Mouse (Mus musculus): Measurements from ENCODE around the gene AA467197.

- TF ChIP-seq HCFC1 (IDR thresholded peaks at IDR 0.05; ENCODE audit: borderline replicate concordance, insufficient read depth, low read length) (no peak), ZNF384 (IDR thresholded peaks at IDR 0.05; ENCODE audit: low read depth, low read length) (no peak), MAFK (IDR thresholded peaks at IDR 0.05; ENCODE audit: insufficient read depth, low read depth, low read length) (no peak), ZC3H11A (IDR thresholded peaks at IDR 0.05; ENCODE audit: borderline replicate concordance, low read depth, low read length) (no peak), CHD2 (IDR thresholded peaks at IDR 0.05; ENCODE audit: low read depth, low read length) (no peak)
Observed at GRCm38 (mm10) chr2:122628976-122629375, 7.8 kb upstream of the AA467197 start.

Measured in ES-E14 (cell line).